Mouse (Mus musculus) brain, embryonic 14.5 days (tissue): ENCODE measurements around the gene Mfap3l. TPM values are rescaled to one million over a fixed set of nuclear protein-coding genes. Genes with fewer than 3 reads are reported as not detected.
"Not testable (repeated sequence)": the region's sequence is repeated elsewhere in the genome, so short reads cannot be mapped to it uniquely, and the experiment has no call there.

ENCODE experiments used
- DNase-seq: peaks from one replicate; pipeline ENCODE4 v3.0.0-alpha.2; 2011; ENCODE audit warnings: low read depth
- CTCF ChIP-seq: fragments of 200-500 bp; IDR thresholded peaks from 2 replicates; pipeline ENCODE4 v1.5.1; 2012; ENCODE audit warnings: inconsistent platforms, mild to moderate bottlenecking, moderate library complexity, borderline replicate concordance; ENCODE audit not compliant: insufficient read depth, insufficient read length; ENCODE audit errors: extremely low read depth
- POLR2A ChIP-seq: fragments of 200-500 bp; IDR thresholded peaks from 2 replicates; pipeline ENCODE4 v1.6.1; 2012; ENCODE audit warnings: mild to moderate bottlenecking, inconsistent platforms, borderline replicate concordance; ENCODE audit not compliant: poor library complexity, insufficient read depth, insufficient read length, severe bottlenecking; ENCODE audit errors: extremely low read depth
- polyA plus RNA-seq: library from polyadenylated mRNA; depleted of rRNA; stranded (reverse); fragments of >200 nt; gene quantifications from 2 replicates; pipeline ENCODE4 v1.2.3, GENCODE M21; 2012

Mfap3l gene
- polyA plus RNA-seq, 1 experiment = 4.0 TPM

- DNase-seq = peak; percentile 86
- TF ChIP-seq CTCF (no peak), POLR2A (no peak)
Measured at GRCm38 (mm10) chr8:60657425-60658113, 24.9 kb downstream of the Mfap3l start.

DNA sequence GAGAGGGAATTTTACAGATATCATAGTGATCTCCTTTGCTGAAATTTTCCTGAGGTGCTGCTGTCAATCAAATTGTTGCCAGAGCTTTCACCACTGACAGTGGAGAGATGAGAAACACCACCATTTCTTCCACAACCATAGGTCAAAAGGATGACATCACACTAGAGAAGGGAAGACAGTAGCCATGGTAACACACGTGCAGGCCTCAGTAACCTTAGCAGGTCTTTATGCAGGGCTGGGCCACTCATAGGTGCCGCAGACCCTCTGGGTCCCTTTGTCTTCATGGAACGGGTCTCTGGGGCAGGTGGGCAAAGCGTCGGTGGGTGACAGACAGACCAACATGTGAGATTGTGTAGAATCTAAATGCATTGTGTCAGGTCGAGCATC lies 25.5 kb downstream of the Mfap3l start:
- peak; percentile 24 for DNase-seq
- TF ChIP-seq POLR2A (no peak), CTCF (no peak)

- not testable (repeated sequence) for DNase-seq
Measured at GRCm38 (mm10) chr8:60658686-60659085, 26.1 kb downstream of the Mfap3l start.

GRCm38 (mm10) chr8:60659721-60660120 lies 27.1 kb downstream of the Mfap3l start:
- DNase-seq = no peak
- TF ChIP-seq POLR2A = no peak
- TF ChIP-seq CTCF = no peak

- no peak for TF ChIP-seq CTCF
- TF ChIP-seq POLR2A = no peak
- DNase-seq = no peak
Measured at GRCm38 (mm10) chr8:60661191-60661590, 28.6 kb downstream of the Mfap3l start.

DNA sequence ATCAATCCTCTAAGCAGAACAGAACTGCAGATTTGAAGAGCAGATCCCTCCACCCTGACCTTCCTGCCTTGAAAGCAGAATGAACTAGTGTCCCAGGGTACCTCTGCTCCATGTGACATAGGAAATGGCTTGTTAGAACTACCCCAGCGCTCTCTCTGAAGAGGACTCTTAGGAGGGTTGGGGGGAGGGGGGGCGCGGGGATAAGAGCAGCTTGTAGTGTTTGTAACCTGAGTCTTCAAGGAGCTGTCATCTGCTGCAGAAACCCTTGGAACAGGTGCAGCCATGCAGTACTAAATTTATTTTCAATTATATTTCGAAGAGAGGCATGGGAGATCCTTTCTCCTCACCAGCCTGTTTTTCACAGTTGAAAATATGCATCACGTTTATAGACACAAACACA lies 30.9 kb downstream of the Mfap3l start:
- peak; percentile 40 for DNase-seq
- TF ChIP-seq CTCF (no peak), POLR2A (no peak)

- no peak for DNase-seq
- TF ChIP-seq CTCF (no peak), POLR2A (no peak)
Measured at GRCm38 (mm10) chr8:60665821-60666220, 33.2 kb downstream of the Mfap3l start.

GRCm38 (mm10) chr8:60666852-60667251 lies 34.2 kb downstream of the Mfap3l start:
- TF ChIP-seq CTCF (no peak), POLR2A (no peak)
- peak; percentile 46 for DNase-seq

GRCm38 (mm10) chr8:60678590-60678989 lies 46.0 kb downstream of the Mfap3l start:
- TF ChIP-seq CTCF (no peak), POLR2A (no peak)
- DNase-seq = no peak

DNA sequence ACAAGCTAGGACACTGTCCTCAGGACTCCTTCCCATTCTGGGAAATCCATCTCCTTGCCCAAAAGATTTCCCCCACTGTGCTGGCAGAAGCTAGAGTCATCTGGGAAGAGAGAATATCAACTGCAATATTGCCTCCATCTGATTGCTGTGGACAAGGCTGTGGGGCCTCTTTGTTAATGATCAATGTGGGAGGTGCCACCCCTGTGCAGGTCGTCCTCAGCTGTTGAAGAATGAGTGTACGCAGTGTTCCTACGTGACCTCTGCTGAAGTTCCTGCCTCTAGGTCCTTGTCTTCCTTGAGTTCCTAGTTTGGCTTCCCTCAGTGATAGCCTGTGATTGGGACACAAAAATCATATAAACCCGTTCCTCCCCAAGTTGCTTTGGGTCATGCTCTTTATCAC lies 49.2 kb downstream of the Mfap3l start:
- TF ChIP-seq POLR2A = no peak
- no peak for TF ChIP-seq CTCF
- DNase-seq = no peak

GRCm38 (mm10) chr8:60682340-60682739 lies 49.7 kb downstream of the Mfap3l start:
- TF ChIP-seq CTCF (no peak), POLR2A (no peak)
- no peak for DNase-seq

GRCm38 (mm10) chr8:60711516-60712086 lies 79.0 kb downstream of the Mfap3l start:
- no peak for TF ChIP-seq POLR2A
- no peak for TF ChIP-seq CTCF
- DNase-seq = peak; percentile 68
